Mouse (Mus musculus): ENCODE measurements around the gene Calm4.

GRCm38 (mm10) chr13:3862325-3862724, 24.8 kb downstream of the Calm4 start:
- no peak for TF ChIP-seq CTCF (IDR thresholded peaks at IDR 0.05; ENCODE audit: low read depth, low read length)
- TF ChIP-seq POLR2A (IDR thresholded peaks at IDR 0.05; ENCODE audit: extremely low read depth, insufficient read depth, low read length), result no peak

All from liver, adult 2 months (tissue).